Mouse (Mus musculus) heart, adult 2 months (tissue): ENCODE measurements around the gene Alg9. TPM values are rescaled to one million over a fixed set of nuclear protein-coding genes. Genes with fewer than 3 reads are reported as not detected.
"Not testable (repeated sequence)": the region's sequence is repeated elsewhere in the genome, so short reads cannot be mapped to it uniquely, and the experiment has no call there.

Experiments
- DNase-seq, 2 experiments: peaks; one replicate each; pipeline ENCODE4 v3.0.0; 2021
- H3K27ac ChIP-seq: fragments of 200-600 bp; 2 replicates; pipeline ENCODE4 v1.8.1; 2022
- H3K27me3 ChIP-seq: fragments of 200-500 bp; 2 replicates; pipeline ENCODE4 v1.6.1; 2012; ENCODE audit warnings: mild to moderate bottlenecking, low read length, inconsistent platforms, mixed read lengths; ENCODE audit not compliant: control insufficient read depth, insufficient read depth
- H3K36me3 ChIP-seq: fragments of 200-500 bp; 2 replicates; pipeline ENCODE4 v1.6.1; 2012; ENCODE audit warnings: low read length, inconsistent platforms; ENCODE audit not compliant: control insufficient read depth, insufficient read depth
- H3K4me1 ChIP-seq: fragments of 200-500 bp; 2 replicates; pipeline ENCODE4 v1.6.1; 2011; ENCODE audit warnings: low read length; ENCODE audit not compliant: control insufficient read depth, insufficient read depth
- H3K4me3 ChIP-seq: fragments of 200-600 bp; 2 replicates; pipeline ENCODE4 v1.8.1; 2022
- H3K79me2 ChIP-seq: fragments of 200-500 bp; replicated peaks from 2 replicates; pipeline ENCODE4 v1.6.1; 2012; ENCODE audit warnings: mild to moderate bottlenecking, inconsistent platforms, low read length, moderate library complexity, mixed read lengths; ENCODE audit not compliant: control insufficient read depth, insufficient read depth
- H3K9ac ChIP-seq: fragments of 200-500 bp; 2 replicates; pipeline ENCODE4 v1.6.1; 2012; ENCODE audit warnings: low read depth, mild to moderate bottlenecking, control low read depth, inconsistent platforms, low read length, mixed read lengths
- CTCF ChIP-seq: fragments of 200-600 bp; IDR thresholded peaks from 2 replicates; pipeline ENCODE4 v1.8.1; 2022; ENCODE audit warnings: antibody characterized with exemption, mild to moderate bottlenecking, moderate library complexity
- EP300 ChIP-seq: fragments of 200-500 bp; IDR thresholded peaks from 2 replicates; pipeline ENCODE4 v1.6.1; 2011; ENCODE audit warnings: low read depth, low read length, control low read depth; ENCODE audit not compliant: insufficient read depth
- POLR2A ChIP-seq: fragments of 200-500 bp; IDR thresholded peaks from 2 replicates; pipeline ENCODE4 v1.6.1; 2011; ENCODE audit warnings: mild to moderate bottlenecking, low read depth, low read length, control low read depth; ENCODE audit not compliant: insufficient read depth
- WGBS: fragments of 180-500 bp; shearing (Covaris S2); methylation state at CpG from one replicate; pipeline ENCODE4 v1.1.7; 2018; 5-methylcytosine and 5-hydroxymethylcytosine counted together
- intact Hi-C: fragments of 180-260 bp; cut with DNase I; formaldehyde crosslinking; loops from one replicate; pipeline ENCODE4 v1.15.1; 2025
- polyA plus RNA-seq: library from polyadenylated mRNA; depleted of rRNA; stranded (reverse); fragments of >200 nt; gene quantifications from 2 replicates; pipeline ENCODE4 v1.2.3, GENCODE M21; 2012
- total RNA-seq, 2 experiments: library from RNA; stranded (reverse); gene quantifications; 2 replicates each; pipeline ENCODE4 v1.2.3; 2021

Alg9 gene
- total and polyA plus RNA-seq, 3 experiments = 9.6 to 13.4 (median 9.9) TPM

- no peak overlapping the region for H3K27ac ChIP-seq
- intact Hi-C loops = no loop called here
- H3K36me3 ChIP-seq = no peaks in the 10 kb centered on the region
- H3K4me1 ChIP-seq = no peaks in the 10 kb centered on the region
- no peak overlapping the region for H3K4me3 ChIP-seq
- WGBS = 95% methylated on average over 5 of the region's 5 CpGs
- no peaks in the 10 kb centered on the region for H3K27me3 ChIP-seq
- no peak for DNase-seq
- TF ChIP-seq CTCF (no peak), POLR2A (no peak), EP300 (no peak)
- no peak overlapping the region for H3K9ac ChIP-seq
- no peaks in the 10 kb centered on the region for H3K79me2 ChIP-seq
Measured at GRCm38 (mm10) chr9:50822216-50822615, 47.4 kb downstream of the Alg9 start.

DNA sequence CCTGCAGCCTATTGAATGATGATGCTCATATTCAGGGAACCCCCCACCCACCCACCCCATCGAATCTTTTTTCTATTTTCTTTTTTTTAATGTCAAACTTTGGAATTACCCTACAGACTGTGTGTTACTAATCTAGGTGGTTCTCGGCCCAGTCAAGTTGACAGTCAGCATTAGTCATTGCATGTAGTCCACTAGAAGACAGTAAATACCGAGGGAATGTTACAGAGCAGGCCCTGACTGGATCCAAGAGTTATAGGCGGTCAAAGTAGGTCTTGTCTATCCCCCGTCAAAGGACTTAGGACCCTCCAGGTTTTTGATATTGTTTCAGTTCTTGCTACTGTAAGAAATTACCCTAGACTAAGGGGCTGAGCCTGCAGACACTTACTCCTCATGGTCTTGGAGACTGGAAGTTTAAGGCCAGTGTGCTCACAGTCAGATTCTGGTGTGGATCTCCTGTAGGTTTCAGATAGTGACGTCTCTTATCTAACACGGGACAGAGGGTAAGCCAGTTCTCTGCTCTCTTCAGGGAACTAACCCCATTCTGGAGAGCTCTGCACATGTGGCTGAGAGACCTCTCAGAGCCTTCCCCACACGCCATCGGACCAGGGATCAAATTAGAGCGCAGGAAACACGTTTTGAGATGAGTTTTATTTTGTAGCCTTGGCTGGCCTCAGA is 49.1 kb downstream of the Alg9 start:
- Histone ChIP-seq H3K79me2 (no peaks in the 10 kb centered on the region), H3K36me3 (no peaks in the 10 kb centered on the region), H3K4me1 (no peaks in the 10 kb centered on the region), H3K9ac (no peak overlapping the region), H3K27me3 (no peaks in the 10 kb centered on the region), H3K27ac (no peak overlapping the region), H3K4me3 (no peak overlapping the region)
- WGBS = 82% methylated on average over 11 of the region's 11 CpGs
- intact Hi-C loops = no loop called here
- no peak for DNase-seq
- no peak for TF ChIP-seq EP300
- no peak for TF ChIP-seq POLR2A
- TF ChIP-seq CTCF = no peak

DNA sequence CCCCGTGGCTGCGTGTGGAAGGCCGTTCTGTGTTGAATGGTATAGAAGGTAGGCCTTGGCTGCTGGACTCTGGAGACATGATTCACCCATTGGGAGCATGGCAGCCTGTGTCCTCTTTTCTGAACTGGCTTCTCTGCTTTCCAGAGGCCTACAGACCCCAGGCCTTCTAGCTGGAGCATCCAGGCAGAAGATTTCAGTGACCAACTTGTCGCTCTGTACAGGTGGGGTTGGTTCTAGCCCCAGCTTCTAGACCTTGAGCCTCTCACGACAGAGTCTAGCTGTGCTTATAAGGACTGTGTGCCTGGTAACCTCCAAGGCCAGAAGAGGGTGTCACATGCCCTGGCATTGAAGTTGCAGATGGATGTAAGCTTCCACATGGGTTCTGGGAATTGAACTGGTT is 56.7 kb downstream of the Alg9 start:
- no peak overlapping the region for H3K4me3 ChIP-seq
- H3K79me2 ChIP-seq = no peaks in the 10 kb centered on the region
- TF ChIP-seq EP300 (no peak), POLR2A (no peak), CTCF (no peak)
- no peaks in the 10 kb centered on the region for H3K36me3 ChIP-seq
- H3K27me3 ChIP-seq = no peaks in the 10 kb centered on the region
- no peak overlapping the region for H3K27ac ChIP-seq
- no peaks in the 10 kb centered on the region for H3K4me1 ChIP-seq
- 93% methylated on average over 5 of the region's 5 CpGs for WGBS
- no peak overlapping the region for H3K9ac ChIP-seq
- intact Hi-C loops = no loop called here
- no peak for DNase-seq

- intact Hi-C loops = no loop called here
- Histone ChIP-seq H3K79me2 (no peaks in the 10 kb centered on the region), H3K27me3 (no peaks in the 10 kb centered on the region), H3K9ac (no peak overlapping the region), H3K4me1 (no peaks in the 10 kb centered on the region), H3K36me3 (no peaks in the 10 kb centered on the region), H3K4me3 (no peak overlapping the region), H3K27ac (no peak overlapping the region)
- no peak for TF ChIP-seq CTCF
- TF ChIP-seq POLR2A = no peak
- no peak for TF ChIP-seq EP300
- DNase-seq = no peak
- WGBS = over 99% methylated on average over 4 of the region's 4 CpGs
Measured at GRCm38 (mm10) chr9:50832162-50832561, 57.3 kb downstream of the Alg9 start.

GRCm38 (mm10) chr9:50832582-50832981 is 57.8 kb downstream of the Alg9 start:
- H3K9ac ChIP-seq, H3K4me3 ChIP-seq, H3K36me3 ChIP-seq, H3K27me3 ChIP-seq, H3K27ac ChIP-seq, H3K79me2 ChIP-seq, DNase-seq, H3K4me1 ChIP-seq, intact Hi-C loops: not testable (repeated sequence)
- WGBS = 89% methylated on average over 2 of the region's 2 CpGs

DNA sequence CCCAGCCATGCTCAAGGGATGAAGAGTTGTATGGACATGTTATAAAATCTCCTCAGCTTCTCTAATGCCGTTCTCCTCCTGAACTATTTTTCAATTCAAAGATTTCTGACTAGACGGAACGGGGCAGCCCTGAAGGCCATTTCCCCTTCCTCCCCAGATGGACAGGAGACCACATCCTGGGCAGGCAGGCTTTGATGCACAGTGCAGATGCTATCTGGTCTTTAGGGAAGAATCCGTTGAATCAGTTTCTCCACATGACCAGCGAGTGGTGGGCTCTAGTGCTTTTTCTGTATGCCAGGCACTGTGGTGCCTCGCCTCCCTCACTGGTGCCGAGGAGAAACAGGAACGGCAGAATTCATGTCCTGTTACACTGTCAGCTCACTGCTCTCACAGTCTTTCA is 59.0 kb downstream of the Alg9 start:
- Histone ChIP-seq H3K36me3 (no peaks in the 10 kb centered on the region), H3K4me1 (no peaks in the 10 kb centered on the region), H3K9ac (no peak overlapping the region), H3K27me3 (no peaks in the 10 kb centered on the region), H3K4me3 (no peak overlapping the region), H3K27ac (no peak overlapping the region), H3K79me2 (no peaks in the 10 kb centered on the region)
- TF ChIP-seq POLR2A (no peak), EP300 (no peak), CTCF (no peak)
- no peak for DNase-seq
- WGBS = 54% methylated on average over 8 of the region's 8 CpGs
- intact Hi-C loops = no loop called here
